Mouse (Mus musculus) adrenal gland, postnatal 25 days (tissue): ENCODE results near the gene Tet2. TPM values are rescaled to one million over a fixed set of nuclear protein-coding genes. Genes with fewer than 3 reads are reported as not detected.
A peak's percentile ranks its signal among the peaks of the same experiment; 100 is the strongest.

Experiments
- DNase-seq: peaks from one replicate; pipeline ENCODE4 v3.0.0; 2021; ENCODE audit warnings: mixed read lengths
- total RNA-seq: library from RNA; stranded (reverse); gene quantifications from 2 replicates; pipeline ENCODE4 v1.2.3, GENCODE M21; 2021

The Tet2 gene
- total RNA-seq, 1 experiment from 2014 or later, result 53.8 TPM

DNA sequence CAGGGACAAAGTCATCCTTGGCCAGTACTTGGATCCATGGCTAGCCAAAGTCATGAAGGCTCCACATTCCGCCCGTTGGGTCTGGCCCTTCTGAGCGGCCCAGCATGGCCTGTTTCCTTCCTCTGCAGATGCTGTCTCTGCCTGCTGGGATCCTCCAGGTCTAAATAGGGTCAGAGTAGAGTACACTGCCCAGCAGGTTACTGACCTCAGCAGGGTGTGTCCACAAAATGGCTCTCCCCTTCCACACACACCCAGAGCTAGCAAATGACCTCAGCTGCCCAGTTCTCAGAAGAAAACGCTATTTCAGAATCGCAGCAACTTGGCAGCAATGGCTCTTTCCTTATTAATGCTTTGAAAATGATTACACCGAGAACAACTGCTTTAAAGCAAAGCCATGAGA lies 27.5 kb downstream of the Tet2 start:
- no peak for DNase-seq

DNA sequence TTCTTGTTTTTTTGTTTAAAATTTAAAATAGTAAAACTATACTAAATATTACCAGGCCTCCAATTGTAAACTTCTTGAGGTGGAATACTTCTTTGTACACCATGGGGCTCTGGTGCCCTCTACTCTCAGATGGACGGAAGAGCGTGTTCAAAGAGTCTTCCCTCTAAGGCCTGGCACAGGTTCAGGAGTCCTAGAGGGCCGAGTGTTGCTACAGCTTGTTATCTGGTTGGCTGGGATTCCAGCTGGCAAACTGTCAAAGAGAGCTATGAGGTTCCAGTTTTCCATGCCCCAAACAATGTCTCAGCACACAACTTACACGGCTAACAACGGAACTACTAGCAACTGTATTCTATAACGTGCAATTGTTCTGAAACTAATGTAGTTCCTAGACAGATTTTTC lies 28.8 kb downstream of the Tet2 start:
- DNase-seq, result peak; percentile 78

DNA sequence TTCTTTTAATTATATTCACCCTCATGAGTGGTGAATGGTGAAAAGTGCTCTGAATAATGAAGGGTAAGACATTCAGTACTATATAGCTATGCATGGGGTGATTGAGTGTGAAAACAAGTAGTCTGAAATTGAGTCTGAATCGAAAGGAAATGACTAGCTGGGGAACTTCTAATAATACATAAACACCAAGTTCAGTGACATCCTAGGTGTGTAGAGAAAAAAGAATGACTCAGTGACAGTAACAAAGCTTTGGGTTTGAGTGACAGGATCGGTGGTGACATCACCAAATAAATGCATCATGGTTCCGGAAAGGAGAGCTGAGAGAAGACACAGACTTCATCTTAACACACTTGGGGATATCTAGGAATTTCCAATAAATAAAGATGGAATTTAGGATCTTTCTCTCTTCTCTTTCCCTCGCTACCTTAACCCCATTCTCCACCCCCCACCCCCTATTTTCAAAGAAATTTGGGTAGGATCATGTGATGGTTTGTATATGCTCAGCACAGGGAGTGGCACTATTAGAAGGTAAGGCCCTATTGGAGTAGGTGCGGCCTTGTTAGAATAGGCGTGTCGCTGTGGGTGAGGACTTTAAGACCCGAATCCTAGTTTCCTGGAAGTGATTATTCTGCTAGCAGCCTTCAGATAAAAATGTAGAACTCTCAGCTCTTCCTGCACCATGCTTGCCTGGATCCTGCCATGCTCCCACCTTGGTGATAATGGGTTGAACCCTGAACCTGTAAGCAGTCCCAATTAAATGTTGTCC lies 29.6 kb downstream of the Tet2 start:
- DNase-seq, result no peak

GRCm38 (mm10) chr3:133514290-133514689 lies 30.6 kb downstream of the Tet2 start:
- no peak for DNase-seq

DNA sequence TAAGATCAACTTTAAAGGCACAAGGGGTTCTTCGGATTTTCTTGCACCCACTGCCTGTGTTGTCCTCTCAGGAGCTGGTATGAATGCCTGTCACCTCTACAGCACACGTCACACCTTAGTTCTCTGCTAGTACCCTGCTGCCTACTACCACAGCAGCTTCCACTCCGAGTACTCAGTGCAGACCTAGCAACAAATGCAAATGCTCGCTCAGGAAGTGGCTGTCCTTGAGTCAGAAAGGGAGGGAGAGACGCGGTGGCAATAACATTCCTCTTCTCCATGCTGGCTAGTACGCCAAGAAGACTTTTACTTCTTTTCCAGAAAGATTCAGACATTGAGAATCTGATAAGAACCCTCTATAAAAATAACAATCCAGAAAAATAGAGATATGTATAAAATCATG lies 31.5 kb downstream of the Tet2 start:
- no peak for DNase-seq

GRCm38 (mm10) chr3:133510368-133510767 lies 34.6 kb downstream of the Tet2 start:
- DNase-seq, result no peak

DNA sequence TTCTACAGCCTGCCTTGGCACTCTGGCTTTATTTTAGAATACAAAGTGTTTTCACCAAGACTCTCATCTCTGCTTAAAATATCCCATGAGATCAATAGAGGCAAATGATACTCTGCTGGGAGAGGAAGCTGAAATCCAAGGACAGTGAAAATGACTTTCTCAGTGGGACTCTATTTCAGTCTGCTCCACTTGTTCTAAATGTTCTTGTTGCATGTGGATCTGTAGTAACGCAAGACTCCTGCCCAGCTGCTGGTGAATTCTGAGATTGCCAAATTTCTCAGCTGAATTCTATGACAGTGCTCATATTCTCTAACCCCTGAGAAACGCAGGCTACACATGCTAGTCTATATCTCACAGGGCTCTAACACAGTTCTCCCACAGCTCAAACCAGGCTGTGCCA lies 35.1 kb downstream of the Tet2 start:
- DNase-seq, result no peak

GRCm38 (mm10) chr3:133508881-133509280 lies 36.1 kb downstream of the Tet2 start:
- no peak for DNase-seq

DNA sequence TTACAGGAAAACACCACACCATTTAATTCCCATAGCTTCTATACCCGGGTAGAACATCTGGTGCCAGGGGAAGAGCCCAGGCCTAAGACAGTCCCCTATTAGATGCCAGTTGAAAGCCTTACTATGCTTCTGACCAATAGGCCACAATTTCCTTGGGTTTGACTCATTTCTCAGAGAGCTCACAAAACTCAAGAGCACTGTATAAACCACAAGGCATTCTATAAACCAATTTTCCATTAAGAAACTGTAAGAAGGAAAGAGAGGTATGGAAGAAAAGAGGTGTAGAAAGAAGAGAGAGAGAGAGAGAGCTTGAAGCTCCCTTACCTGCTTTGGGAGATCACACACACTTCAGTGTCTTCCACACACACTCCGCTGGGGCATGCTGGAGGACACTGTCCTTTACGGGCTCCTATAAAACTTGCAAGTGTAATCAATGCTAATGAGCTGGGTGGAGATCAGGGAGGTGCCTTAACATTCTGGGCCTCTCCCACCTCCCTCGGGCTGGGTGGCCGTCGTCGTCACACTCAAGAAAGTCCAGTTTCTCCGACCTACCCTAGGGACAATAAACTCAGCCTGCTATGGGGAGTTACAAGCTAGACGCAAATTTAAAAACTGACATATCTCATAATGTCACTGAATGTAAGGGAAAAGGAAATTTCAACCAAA lies 38.5 kb downstream of the Tet2 start:
- no peak for DNase-seq

GRCm38 (mm10) chr3:133496953-133497352 lies 48.0 kb downstream of the Tet2 start:
- no peak for DNase-seq

DNA sequence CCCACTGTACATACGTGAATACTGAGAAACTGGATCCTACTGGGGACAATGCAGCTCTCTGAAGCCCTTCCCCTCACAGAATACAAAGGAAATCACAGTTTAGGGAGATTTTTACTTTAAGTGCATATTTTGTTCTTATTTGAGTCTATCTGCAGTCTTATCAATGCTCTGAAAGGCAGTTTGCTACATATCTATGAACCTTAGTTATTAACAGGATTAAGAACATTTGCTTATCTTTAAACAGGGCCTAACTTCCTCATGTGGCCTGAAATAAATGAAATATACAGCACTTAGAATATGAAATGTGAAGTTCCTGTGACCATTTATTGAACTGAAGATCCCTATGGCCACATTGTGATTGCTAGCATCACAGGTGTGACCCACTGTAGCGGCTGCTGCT lies 53.6 kb downstream of the Tet2 start:
- DNase-seq, result no peak

- no peak for DNase-seq
These were observed 56.8 kb downstream of the Tet2 start for GRCm38 (mm10) chr3:133488022-133488725.

- DNase-seq, result no peak
These were observed 62.1 kb downstream of the Tet2 start for GRCm38 (mm10) chr3:133482887-133483286.

DNA sequence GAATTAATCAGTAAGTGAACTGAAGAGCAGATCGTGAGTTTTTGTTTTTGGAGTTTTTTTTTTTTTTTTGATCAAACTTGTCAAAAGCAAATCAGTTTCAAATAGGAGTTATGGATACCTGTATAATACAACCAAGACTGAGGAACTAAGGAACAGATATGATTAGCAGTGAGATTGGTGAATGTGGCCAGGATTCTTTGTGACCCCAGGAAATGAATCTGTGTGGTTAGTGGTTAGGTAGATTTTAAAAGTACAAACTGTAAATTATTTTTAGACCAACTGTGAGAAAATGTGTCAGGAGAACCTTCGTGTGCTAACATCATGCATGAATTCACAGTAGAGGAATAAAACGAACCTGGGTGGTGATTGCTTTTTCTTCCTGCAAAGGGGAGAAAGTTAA lies 66.0 kb downstream of the Tet2 start:
- DNase-seq, result no peak

DNA sequence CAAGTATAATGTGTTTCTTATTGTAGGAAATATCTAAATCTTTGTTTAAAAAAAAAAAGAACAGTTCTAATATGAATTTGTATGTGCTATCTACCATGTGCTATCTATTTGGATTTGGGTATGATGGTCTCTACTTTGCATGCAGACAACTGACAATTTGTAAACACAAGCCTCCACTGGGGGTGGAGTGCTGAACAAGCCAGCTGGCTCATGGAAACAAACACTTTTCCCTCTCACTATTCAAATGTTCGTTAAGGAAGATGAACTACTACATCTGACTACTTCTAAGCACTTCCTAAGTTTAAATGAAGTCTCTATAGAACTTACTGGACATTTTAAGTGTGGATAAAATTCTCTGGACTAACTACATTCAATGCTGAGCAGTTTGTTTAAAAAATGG lies 71.2 kb downstream of the Tet2 start:
- no peak for DNase-seq

GRCm38 (mm10) chr3:133471101-133471500 lies 73.8 kb downstream of the Tet2 start:
- no peak for DNase-seq

DNA sequence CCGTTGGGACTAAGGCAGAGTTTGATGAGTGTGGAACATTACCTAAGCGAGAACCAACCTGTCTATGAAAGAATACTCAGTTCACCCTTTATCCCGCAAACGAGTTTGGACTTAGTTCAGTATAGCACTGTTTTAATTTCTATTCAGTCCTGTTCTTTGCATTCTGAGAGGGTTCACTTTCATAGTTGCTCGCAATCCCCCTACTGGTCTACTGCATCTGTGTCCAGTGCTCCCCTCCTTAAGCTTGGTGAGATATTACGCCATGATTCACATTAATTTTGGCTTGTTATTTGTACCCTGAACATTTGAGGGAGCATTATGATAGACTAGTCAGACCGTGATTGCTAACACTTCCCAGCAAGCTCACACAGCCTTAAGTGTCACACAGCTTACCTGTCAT lies 76.1 kb downstream of the Tet2 start:
- no peak for DNase-seq

- DNase-seq, result no peak
These were observed 81.7 kb downstream of the Tet2 start for GRCm38 (mm10) chr3:133463233-133463632.

DNA sequence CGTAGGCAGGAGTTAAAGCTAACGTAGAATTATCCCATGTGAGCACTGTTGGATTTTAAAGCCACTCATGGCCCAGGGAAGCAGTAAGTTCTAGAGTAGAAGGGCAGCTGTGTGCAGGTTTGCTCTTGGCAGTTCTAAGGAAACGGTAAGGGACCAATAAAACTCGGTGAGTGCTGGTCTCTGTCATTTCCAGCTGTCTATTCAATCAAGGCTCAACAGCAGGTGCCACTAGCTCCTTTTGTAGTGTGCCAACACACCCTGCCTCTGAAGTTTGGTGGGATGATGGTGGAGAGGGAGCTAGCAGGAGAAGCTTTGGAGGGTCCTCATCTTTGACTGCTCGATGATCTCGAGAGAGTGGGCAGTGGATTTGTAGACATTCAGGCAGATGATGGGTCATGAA lies 82.5 kb downstream of the Tet2 start:
- DNase-seq, result no peak

- DNase-seq, result no peak
These were observed 82.9 kb downstream of the Tet2 start for GRCm38 (mm10) chr3:133462059-133462458.

GRCm38 (mm10) chr3:133459174-133459573 lies 85.8 kb downstream of the Tet2 start:
- no peak for DNase-seq

- no peak for DNase-seq
These were observed 91.0 kb downstream of the Tet2 start for GRCm38 (mm10) chr3:133453896-133454295.

GRCm38 (mm10) chr3:133436919-133437320 lies 108.0 kb downstream of the Tet2 start:
- no peak for DNase-seq
